Mouse (Mus musculus): ENCODE measurements at regions not wholly inside any gene's neighbourhood (a gene's known extent, or its start where the extent isn't known, plus 50 kb on each side); places are given as distances from the start of the nearest gene placed in this dataset.

- no peak for DNase-seq (ENCODE audit: low spot score in 2 of 2)
Measured at GRCm38 (mm10) chr14:33856992-33857391, 66.4 kb upstream of the Gdf10 start.

GRCm38 (mm10) chr14:33864796-33865195 is 58.6 kb upstream of the Gdf10 start:
- DNase-seq (ENCODE audit: low spot score in 2 of 2), result no peak

GRCm38 (mm10) chr14:33865746-33866145 is 57.6 kb upstream of the Gdf10 start:
- DNase-seq (ENCODE audit: low spot score in 2 of 2), result no peak

GRCm38 (mm10) chr14:33867674-33868073 is 55.7 kb upstream of the Gdf10 start:
- no peak for DNase-seq (ENCODE audit: low spot score in 2 of 2)

All from right cerebral cortex, postnatal 36 days (tissue).